Mouse (Mus musculus) lung, adult 2 months (tissue): ENCODE results near the gene Maml3.

Source experiments
- CTCF ChIP-seq: fragments of 200-500 bp; IDR thresholded peaks from 2 replicates; pipeline ENCODE4 v1.5.1; 2011; ENCODE audit warnings: mild to moderate bottlenecking, low read length, control low read depth; ENCODE audit not compliant: insufficient read depth
- POLR2A ChIP-seq: fragments of 200-500 bp; IDR thresholded peaks from 2 replicates; pipeline ENCODE4 v1.6.1; 2011; ENCODE audit warnings: low read depth, mild to moderate bottlenecking, control low read depth, low read length, borderline replicate concordance; ENCODE audit errors: extremely low read depth

GRCm38 (mm10) chr3:52035404-52035803 lies 69.5 kb downstream of the Maml3 start:
- TF ChIP-seq CTCF: no peak
- no peak for TF ChIP-seq POLR2A
